Mouse (Mus musculus): ENCODE measurements around the gene Mageb16. TPM values are rescaled to one million over a fixed set of nuclear protein-coding genes. Genes with fewer than 3 reads are reported as not detected.

Gene Mageb16
- polyA plus RNA-seq (2012; rRNA removed), result not detected in 2 replicates

DNA sequence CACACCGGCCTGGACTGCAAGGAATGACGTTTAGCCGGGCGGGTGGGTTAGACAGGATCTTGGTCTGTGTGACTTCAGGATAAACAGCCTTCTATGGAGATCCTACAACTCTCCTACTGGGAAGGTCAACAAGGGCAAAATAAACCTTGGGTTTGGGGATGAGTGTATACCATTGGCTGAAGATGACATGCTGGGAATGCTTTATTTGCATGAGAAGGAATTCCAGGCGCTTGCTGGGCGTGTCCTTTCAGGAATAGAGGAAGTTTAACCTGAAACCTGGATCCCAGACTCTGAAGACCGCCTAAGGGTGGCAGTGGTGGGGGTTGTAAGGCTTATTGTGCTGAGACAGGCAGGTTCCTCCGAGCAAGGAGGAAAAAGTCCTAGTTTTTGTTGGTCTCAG is at the start of gene Mageb16:
Mageb16 (minus strand) TSS at position 25 of the 400 bp plus-strand sequence.

Other genes with a start within 250 kb of the Mageb16 start
- gene Gm7173, start 154.2 kb downstream of the Mageb16 start, polyA plus RNA-seq (2012; rRNA removed), result not detected in 2 replicates